ENCODE assay signal across 9 mouse cellular contexts in genomic region chr9:54981291-54982191, GRCm38 (mm10). TPM values are rescaled to one million over a fixed set of nuclear protein-coding genes. Genes with fewer than 3 reads are reported as not detected.
DNase-seq lines count a peak whose midpoint lies in the region; ATAC-seq lines count a peak whose summit lies in the region.
"Had no signal": no experiment of that assay in that cellular context is flagged by ENCODE, and none has a peak within 500 bp of the region (broad histone marks: within the 10 kb centered on the region; RNA-seq: fewer than 3 reads in every experiment).

No protein-coding gene starts in this region.

- H3K9ac ChIP-seq in limb, embryonic 13.5 days: peak overlapping the region; percentile 71
- peak overlapping the region; percentile 65 for H3K9ac ChIP-seq in midbrain, embryonic 13.5 days (replicated peaks)

- peak overlapping the region; percentile 90 for H3K4me2 ChIP-seq in limb, embryonic 13.5 days (replicated peaks)
- peak overlapping the region; percentile 81 for H3K4me2 ChIP-seq in midbrain, embryonic 13.5 days (replicated peaks)

- peak overlapping the region; percentile 69 for H3K4me3 ChIP-seq in limb, embryonic 13.5 days
- H3K4me3 ChIP-seq in midbrain, embryonic 13.5 days (replicated peaks): peak overlapping the region; percentile 61

- H3K27me3 ChIP-seq in limb, embryonic 13.5 days: peaks cover 42% of the 10 kb centered on the region
- peaks cover 73% of the 10 kb centered on the region for H3K27me3 ChIP-seq in midbrain, embryonic 13.5 days

- peak; percentile 9 to 54 for DNase-seq in adrenal gland, adult (ENCODE audit: inconsistent age in 2 of 2, low spot score in 1 of 2)
- no peak for DNase-seq in adrenal gland, postnatal 4 days (ENCODE audit: low spot score in 2 of 2)
- peak; percentile 38 for DNase-seq in CD4-positive helper T cell, adult 2 months (ENCODE audit: low read depth, low spot score)
- peak; percentile 82 for DNase-seq in embryo, embryonic 11 days
- DNase-seq in thymus, postnatal 0 days (ENCODE audit: low spot score): peak; percentile 50

- ATAC-seq in hematopoietic stem cell, adult 5-6 weeks (replicated peaks in 1 of 2; ENCODE audit: insufficient read depth in 1 of 2, low FRiP score in 2 of 2, low TSS enrichment in 1 of 2, low read depth in 1 of 2, poor library complexity in 2 of 2, severe bottlenecking in 2 of 2): peak; percentile 36 to 62; a peak in 2 of 4 replicates
- ATAC-seq in limb, embryonic 13.5 days (ENCODE audit: low FRiP score, low read depth): peak; percentile 76; the same call in 1 of the 2 replicates
- peak; percentile 85 for ATAC-seq in midbrain, embryonic 13.5 days

- H3K27ac ChIP-seq in limb, embryonic 13.5 days: no peak overlapping the region
- H3K27ac ChIP-seq in midbrain, embryonic 13.5 days: no peak overlapping the region

- WGBS in limb, embryonic 13.5 days: under 1% methylated on average over 84 of the region's 85 CpGs
- 1% methylated on average over 82 of the region's 85 CpGs for WGBS in midbrain, embryonic 13.5 days

- no peaks in the 10 kb centered on the region for H3K9me3 ChIP-seq in limb, embryonic 13.5 days
- H3K9me3 ChIP-seq in midbrain, embryonic 13.5 days: no peaks in the 10 kb centered on the region

- H3K4me1 ChIP-seq in limb, embryonic 13.5 days: peaks cover 15% of the 10 kb centered on the region
- peaks cover 29% of the 10 kb centered on the region for H3K4me1 ChIP-seq in midbrain, embryonic 13.5 days (replicated peaks)

- H3K36me3 ChIP-seq in limb, embryonic 13.5 days: no peaks in the 10 kb centered on the region
- no peaks in the 10 kb centered on the region for H3K36me3 ChIP-seq in midbrain, embryonic 13.5 days

RNA-seq across cellular contexts. Expression of gene Chrna5, which starts 0.9 kb away (rescaled TPM):
- total RNA-seq in adrenal gland, postnatal 4 days (2021): 1 to 10 TPM; 2.4 to 3.5 TPM
- not detected in 2 replicates for total RNA-seq in hematopoietic stem cell, adult 5-6 weeks (2017)
- polyA plus RNA-seq in limb, embryonic 13.5 days (2015; fragmentation: Nextera tagmentation; extraction: Ambion mirVana): 1.1 and 1.4 TPM in 2 replicates
- 2.9 and 4.0 TPM in 2 replicates for polyA plus RNA-seq in midbrain, embryonic 13.5 days (2015; fragmentation: Nextera tagmentation; extraction: Ambion mirVana)
- polyA plus RNA-seq in thymus, postnatal 0 days (2015; fragmentation: Nextera tagmentation; extraction: Ambion mirVana): 0.38 and 0.44 TPM in 2 replicates

RNA-seq across cellular contexts. Expression of gene AY074887, which starts 30.7 kb away (rescaled TPM):
- total RNA-seq in adrenal gland, postnatal 4 days (2021): under 1 TPM in 1 of 2 experiments, not detected in 1; 0.53 TPM
- total RNA-seq in hematopoietic stem cell, adult 5-6 weeks (2017): 3.9 TPM in 1 of 2 replicates, not detected in the other
- polyA plus RNA-seq in limb, embryonic 13.5 days (2015; fragmentation: Nextera tagmentation; extraction: Ambion mirVana): 1.0 and 1.2 TPM in 2 replicates
- 1.1 and 1.2 TPM in 2 replicates for polyA plus RNA-seq in midbrain, embryonic 13.5 days (2015; fragmentation: Nextera tagmentation; extraction: Ambion mirVana)
- polyA plus RNA-seq in thymus, postnatal 0 days (2015; fragmentation: Nextera tagmentation; extraction: Ambion mirVana): 0.57 and 1.1 TPM in 2 replicates
- total RNA-seq: heart, postnatal 36 days had no signal

RNA-seq across cellular contexts. Expression of gene Psma4, which starts 31.0 kb away (rescaled TPM):
- total RNA-seq in adrenal gland, postnatal 4 days (2021): 100 to 1,000 TPM; 187 to 197 TPM
- total RNA-seq in hematopoietic stem cell, adult 5-6 weeks (2017): 327 and 385 TPM in 2 replicates
- 314 and 323 TPM in 2 replicates for polyA plus RNA-seq in limb, embryonic 13.5 days (2015; fragmentation: Nextera tagmentation; extraction: Ambion mirVana)
- polyA plus RNA-seq in midbrain, embryonic 13.5 days (2015; fragmentation: Nextera tagmentation; extraction: Ambion mirVana): 272 and 282 TPM in 2 replicates
- polyA plus RNA-seq in thymus, postnatal 0 days (2015; fragmentation: Nextera tagmentation; extraction: Ambion mirVana): 335 and 346 TPM in 2 replicates

RNA-seq across cellular contexts. Expression of gene Chrna3, which starts 44.8 kb away (rescaled TPM):
- 10 to 100 TPM; 16.1 to 21.0 TPM for total RNA-seq in adrenal gland, postnatal 4 days (2021)
- total RNA-seq in hematopoietic stem cell, adult 5-6 weeks (2017): not detected in 2 replicates
- polyA plus RNA-seq in limb, embryonic 13.5 days (2015; fragmentation: Nextera tagmentation; extraction: Ambion mirVana): 0.05 and 0.06 TPM in 2 replicates
- 10.6 and 11.5 TPM in 2 replicates for polyA plus RNA-seq in midbrain, embryonic 13.5 days (2015; fragmentation: Nextera tagmentation; extraction: Ambion mirVana)
- 0.03 and 0.08 TPM in 2 replicates for polyA plus RNA-seq in thymus, postnatal 0 days (2015; fragmentation: Nextera tagmentation; extraction: Ambion mirVana)
- total RNA-seq: heart, postnatal 36 days had no signal

Comparison
In these comparisons a context has a peak if more than half of its experiments do, and no peak if none do; other contexts are left out.
1. DNase-seq: peak in adrenal gland, adult (2 of 2), CD4-positive helper T cell, adult 2 months (single experiment), embryo, embryonic 11 days (single experiment) and thymus, postnatal 0 days (single experiment); none in adrenal gland, postnatal 4 days (0 of 2).
2. Peak in every context shown above with its lines, with median percentiles within 50 percentile points of each other: ATAC-seq.